Mouse (Mus musculus) hindbrain, embryonic 13.5 days (tissue): ENCODE data around the gene Nhlrc3. TPM values are rescaled to one million over a fixed set of nuclear protein-coding genes. Genes with fewer than 3 reads are reported as not detected.

Source experiments
- ATAC-seq: fragments of 200-750 bp; cut with Nextera tagmentation; 2 replicates; pipeline ENCODE4 v1.8.0; 2017; ENCODE audit warnings: moderate TSS enrichment; ENCODE audit not compliant: low FRiP score
- H3K27ac ChIP-seq: fragments of 300-500 bp; sonication (generic); 2 replicates; pipeline ENCODE4 v1.5.1; 2015; ENCODE audit warnings: inconsistent platforms, mild to moderate bottlenecking, moderate library complexity
- H3K27me3 ChIP-seq: fragments of 300-500 bp; sonication (generic); 2 replicates; pipeline ENCODE4 v1.6.1; 2015; ENCODE audit warnings: mild to moderate bottlenecking, inconsistent platforms
- H3K36me3 ChIP-seq: fragments of 300-500 bp; sonication (generic); 2 replicates; pipeline ENCODE4 v1.6.1; 2015; ENCODE audit warnings: mild to moderate bottlenecking, inconsistent platforms
- H3K4me1 ChIP-seq: fragments of 300-500 bp; sonication (generic); replicated peaks from 2 replicates; pipeline ENCODE4 v1.6.1; 2015; ENCODE audit warnings: inconsistent platforms
- H3K4me2 ChIP-seq: fragments of 300-500 bp; sonication (generic); 2 replicates; pipeline ENCODE4 v1.6.1; 2015; ENCODE audit warnings: inconsistent platforms, mild to moderate bottlenecking, moderate library complexity
- H3K4me3 ChIP-seq: fragments of 300-500 bp; sonication (generic); 2 replicates; pipeline ENCODE4 v1.5.1; 2015; ENCODE audit warnings: mild to moderate bottlenecking, inconsistent platforms
- H3K9ac ChIP-seq: fragments of 300-500 bp; sonication (generic); 2 replicates; pipeline ENCODE4 v1.6.1; 2015; ENCODE audit warnings: mild to moderate bottlenecking, inconsistent platforms
- H3K9me3 ChIP-seq: fragments of 300-500 bp; sonication (generic); 2 replicates; pipeline ENCODE4 v1.6.1; 2016; ENCODE audit warnings: inconsistent platforms
- WGBS: fragments of 180-500 bp; shearing (Covaris S2); methylation state at CpG from one replicate; pipeline ENCODE4 v1.1.7; 2015; 5-methylcytosine and 5-hydroxymethylcytosine counted together
- polyA plus RNA-seq: library from polyadenylated mRNA; unstranded; fragments of >200 nt; fragmentation: Nextera tagmentation; extraction: Ambion mirVana; gene quantifications from 2 replicates; pipeline ENCODE4 v1.2.1, GENCODE M21; 2015

The Nhlrc3 gene
- polyA plus RNA-seq, 1 experiment from 2014 or later: 9.4 TPM

DNA sequence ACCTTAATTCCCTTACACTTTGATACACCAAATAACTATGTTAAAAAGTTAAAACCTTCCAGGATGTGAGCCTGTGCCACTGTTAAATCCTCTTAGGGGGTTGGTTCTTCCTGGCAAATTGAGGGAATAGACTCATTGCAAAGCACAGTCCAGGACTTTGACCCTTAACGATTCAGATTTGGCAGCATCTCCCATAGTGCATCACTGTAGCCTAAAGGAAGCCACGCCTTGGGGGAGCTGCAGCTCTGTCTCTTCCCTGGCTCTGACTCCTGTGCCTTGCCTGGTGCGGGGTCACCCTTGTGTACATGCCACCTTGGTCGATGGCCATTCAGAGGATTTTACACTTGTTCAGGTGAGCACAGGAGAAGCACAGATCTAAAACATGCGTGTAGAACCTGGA lies 6.5 kb upstream of the Nhlrc3 start:
- 98% methylated on average over 5 of the region's 5 CpGs for WGBS
- Histone ChIP-seq H3K4me2 (no peak overlapping the region), H3K36me3 (peaks cover 50% of the 10 kb centered on the region), H3K9ac (no peak overlapping the region), H3K27ac (no peak overlapping the region), H3K27me3 (no peaks in the 10 kb centered on the region), H3K4me1 (peaks cover 39% of the 10 kb centered on the region), H3K9me3 (no peaks in the 10 kb centered on the region), H3K4me3 (no peak overlapping the region)
- no peak for ATAC-seq

DNA sequence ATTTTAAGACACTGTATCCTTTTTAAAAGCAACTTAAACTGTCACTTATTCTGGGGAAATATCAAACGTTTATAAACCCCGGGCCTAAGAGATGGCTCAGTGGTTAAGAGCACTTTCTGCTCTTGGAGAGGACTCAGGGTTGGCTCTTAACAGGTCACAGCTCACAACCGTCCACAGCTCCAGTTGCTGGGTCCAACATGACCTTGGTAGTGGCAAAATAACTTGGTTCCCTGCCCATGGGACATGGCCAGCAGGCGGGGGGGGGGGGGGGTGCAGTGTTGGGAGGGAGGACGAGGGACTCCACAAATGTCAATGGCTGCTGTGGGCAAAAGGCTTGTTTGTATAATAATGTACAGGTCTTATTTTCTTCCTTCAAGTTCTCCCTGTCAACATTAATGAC lies 4.2 kb upstream of the Nhlrc3 start:
- no peak overlapping the region for H3K4me3 ChIP-seq
- no peaks in the 10 kb centered on the region for H3K27me3 ChIP-seq
- H3K4me1 ChIP-seq: peaks cover 48% of the 10 kb centered on the region
- H3K9me3 ChIP-seq: no peaks in the 10 kb centered on the region
- peak overlapping the region; percentile 13; the same call in 1 of the 2 replicates for H3K4me2 ChIP-seq
- no peak overlapping the region for H3K9ac ChIP-seq
- ATAC-seq: no peak
- peaks cover 27% of the 10 kb centered on the region for H3K36me3 ChIP-seq
- no peak overlapping the region for H3K27ac ChIP-seq
- WGBS: 79% methylated on average over 5 of the region's 5 CpGs

DNA sequence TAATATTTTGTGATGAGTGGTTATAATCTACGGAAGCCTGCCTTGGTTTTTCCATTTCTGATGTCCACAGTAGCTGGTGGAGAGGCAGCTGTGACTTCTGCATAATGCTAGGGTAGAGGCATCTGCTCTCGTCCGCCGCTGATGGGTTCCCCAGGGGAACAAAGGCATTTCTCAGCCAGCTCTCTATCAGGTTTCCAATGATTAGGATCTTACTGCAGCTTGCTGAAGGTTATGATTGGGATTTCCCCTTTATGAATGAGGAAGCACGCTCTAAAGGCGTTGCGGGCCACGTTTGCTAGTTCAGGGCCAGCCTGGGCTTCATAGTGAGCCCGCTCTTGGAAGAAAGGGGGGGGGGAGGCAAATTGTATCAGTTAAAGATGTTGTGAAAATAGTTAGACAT lies 3.3 kb upstream of the Nhlrc3 start:
- 51% methylated on average over 9 of the region's 9 CpGs for WGBS
- H3K27me3 ChIP-seq: no peaks in the 10 kb centered on the region
- H3K36me3 ChIP-seq: peaks cover 19% of the 10 kb centered on the region
- H3K9ac ChIP-seq: peak overlapping the region; percentile 30
- no peaks in the 10 kb centered on the region for H3K9me3 ChIP-seq
- peaks cover 53% of the 10 kb centered on the region for H3K4me1 ChIP-seq
- no peak for ATAC-seq
- H3K27ac ChIP-seq: no peak overlapping the region; the same call in 1 of the 2 replicates
- peak overlapping the region; percentile 82 for H3K4me3 ChIP-seq
- H3K4me2 ChIP-seq: peak overlapping the region; percentile 88

GRCm38 (mm10) chr3:53465330-53465729 lies 2.2 kb upstream of the Nhlrc3 start:
- Histone ChIP-seq H3K27me3 (no peaks in the 10 kb centered on the region), H3K9me3 (no peaks in the 10 kb centered on the region), H3K27ac (no peak overlapping the region), H3K4me1 (peaks cover 53% of the 10 kb centered on the region), H3K36me3 (peaks cover 17% of the 10 kb centered on the region), H3K4me2 (peak overlapping the region; percentile 88), H3K4me3 (peak overlapping the region; percentile 82), H3K9ac (peak overlapping the region; percentile 30)
- WGBS: 59% methylated on average over 6 of the region's 6 CpGs
- ATAC-seq: no peak

- under 1% methylated on average over 20 of the region's 20 CpGs for WGBS
- Histone ChIP-seq H3K4me1 (peaks cover 52% of the 10 kb centered on the region), H3K27ac (peak overlapping the region; percentile 94), H3K9ac (peak overlapping the region; percentile 91), H3K4me3 (peak overlapping the region; percentile 82), H3K36me3 (peaks cover 19% of the 10 kb centered on the region), H3K9me3 (no peaks in the 10 kb centered on the region), H3K4me2 (peak overlapping the region; percentile 88), H3K27me3 (no peaks in the 10 kb centered on the region)
- ATAC-seq: no peak
These were observed 1.1 kb upstream of the Nhlrc3 start for GRCm38 (mm10) chr3:53464146-53464698.

DNA sequence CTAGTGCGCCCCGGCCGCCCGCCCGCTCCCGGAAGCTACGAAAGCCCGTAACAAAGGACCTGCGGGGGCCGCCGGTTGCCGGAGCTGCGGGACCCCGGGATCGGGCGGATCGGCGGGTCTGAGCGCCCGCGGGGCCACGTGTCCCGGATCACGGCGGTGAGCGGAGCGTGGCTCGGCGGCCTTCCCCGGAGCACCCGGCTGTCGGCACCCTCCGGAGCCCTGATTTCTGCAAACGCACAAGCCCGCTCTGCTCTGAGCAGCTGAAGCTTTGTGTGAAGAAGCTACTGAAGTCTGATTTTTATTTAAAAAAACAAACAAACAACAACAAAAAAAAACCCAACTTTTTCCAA lies 608 bp upstream of the Nhlrc3 start:
- no peaks in the 10 kb centered on the region for H3K9me3 ChIP-seq
- peak overlapping the region; percentile 88 for H3K4me2 ChIP-seq
- under 1% methylated on average over 35 of the region's 35 CpGs for WGBS
- no peaks in the 10 kb centered on the region for H3K27me3 ChIP-seq
- H3K36me3 ChIP-seq: peaks cover 21% of the 10 kb centered on the region
- H3K27ac ChIP-seq: peak overlapping the region; percentile 94
- peaks cover 47% of the 10 kb centered on the region for H3K4me1 ChIP-seq
- peak; percentile 76 for ATAC-seq
- H3K9ac ChIP-seq: peak overlapping the region; percentile 91
- peak overlapping the region; percentile 82 for H3K4me3 ChIP-seq

DNA sequence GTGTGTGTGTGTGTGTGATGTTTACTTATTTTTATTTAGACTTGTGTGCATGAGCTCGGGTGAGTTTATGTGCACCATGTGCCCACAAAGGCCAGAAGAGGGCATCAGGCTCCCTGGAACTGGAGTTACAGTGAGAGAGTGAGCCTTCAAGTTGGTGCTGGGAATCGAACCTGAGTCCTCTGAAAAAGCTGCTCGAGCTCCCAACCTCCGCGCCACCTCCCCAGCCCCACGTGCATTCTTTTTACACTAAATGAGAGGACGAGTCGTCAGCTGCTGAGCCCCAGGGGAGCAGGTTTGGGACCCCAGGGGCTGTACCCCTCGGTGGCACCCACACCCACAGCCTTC lies 459 bp downstream of the Nhlrc3 start:
- H3K27me3 ChIP-seq: no peaks in the 10 kb centered on the region
- H3K9me3 ChIP-seq: no peaks in the 10 kb centered on the region
- H3K36me3 ChIP-seq: peaks cover 31% of the 10 kb centered on the region
- peak overlapping the region; percentile 91 for H3K9ac ChIP-seq
- H3K4me1 ChIP-seq: peaks cover 43% of the 10 kb centered on the region
- H3K4me3 ChIP-seq: peak overlapping the region; percentile 82
- peak overlapping the region; percentile 77 for H3K4me2 ChIP-seq
- no peak for ATAC-seq
- 6% methylated on average over 9 of the region's 9 CpGs for WGBS
- H3K27ac ChIP-seq: peak overlapping the region; percentile 94

GRCm38 (mm10) chr3:53460106-53460505 lies 3.0 kb downstream of the Nhlrc3 start:
- no peaks in the 10 kb centered on the region for H3K27me3 ChIP-seq
- H3K27ac ChIP-seq: no peak overlapping the region
- WGBS: 93% methylated on average over 9 of the region's 9 CpGs
- H3K36me3 ChIP-seq: peaks cover 54% of the 10 kb centered on the region
- ATAC-seq: no peak
- H3K4me3 ChIP-seq: no peak overlapping the region
- no peaks in the 10 kb centered on the region for H3K9me3 ChIP-seq
- peaks cover 17% of the 10 kb centered on the region for H3K4me1 ChIP-seq
- H3K9ac ChIP-seq: no peak overlapping the region; the same call in 1 of the 2 replicates
- no peak overlapping the region for H3K4me2 ChIP-seq

DNA sequence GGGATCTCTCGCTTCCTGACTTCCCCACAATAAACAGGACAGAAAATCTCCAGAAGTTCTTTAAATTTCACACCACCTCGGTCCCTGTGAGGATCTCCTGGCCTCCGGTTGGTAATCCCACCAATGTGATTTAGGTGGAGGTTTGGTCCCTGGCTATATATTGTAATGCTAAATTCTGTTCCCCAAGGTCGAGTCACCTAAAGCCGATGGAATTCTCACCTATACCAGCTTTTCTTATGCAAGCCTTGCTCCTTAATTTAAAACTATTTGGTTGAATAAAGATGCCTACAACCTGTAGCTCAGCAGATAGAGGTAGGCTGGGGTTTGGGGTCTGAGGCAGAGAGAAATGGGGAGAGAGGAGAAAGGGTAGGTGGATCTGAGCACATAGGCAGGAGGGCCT lies 5.4 kb downstream of the Nhlrc3 start:
- WGBS: 75% methylated on average over 5 of the region's 5 CpGs
- Histone ChIP-seq H3K4me3 (no peak overlapping the region), H3K9ac (no peak overlapping the region), H3K27ac (no peak overlapping the region), H3K9me3 (no peaks in the 10 kb centered on the region), H3K27me3 (no peaks in the 10 kb centered on the region), H3K36me3 (peaks cover 78% of the 10 kb centered on the region), H3K4me1 (peaks cover 8% of the 10 kb centered on the region), H3K4me2 (no peak overlapping the region)
- ATAC-seq: no peak

DNA sequence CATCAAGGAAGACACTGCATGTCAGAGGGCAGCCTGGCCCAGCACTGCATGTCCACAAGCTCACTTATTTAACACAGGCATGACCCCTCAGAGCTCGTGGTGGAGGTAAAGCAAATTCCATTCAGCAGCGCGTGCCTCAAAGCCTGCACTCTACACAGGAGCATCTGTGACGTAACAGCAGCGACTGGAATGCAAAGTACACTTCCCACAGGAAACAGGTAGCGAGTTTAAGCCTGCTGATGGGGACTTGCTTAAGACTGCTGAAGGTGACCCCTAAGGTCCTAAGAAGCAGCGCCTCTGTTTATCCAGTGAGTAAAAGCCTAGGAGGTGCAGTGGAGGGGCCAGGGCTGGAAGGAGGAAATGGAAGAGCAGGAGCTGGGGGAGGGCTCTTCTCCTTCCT lies 8.1 kb downstream of the Nhlrc3 start:
- Histone ChIP-seq H3K4me2 (no peak overlapping the region), H3K4me3 (no peak overlapping the region), H3K4me1 (no peaks in the 10 kb centered on the region), H3K36me3 (peaks cover 92% of the 10 kb centered on the region), H3K9me3 (no peaks in the 10 kb centered on the region), H3K27me3 (no peaks in the 10 kb centered on the region), H3K9ac (no peak overlapping the region), H3K27ac (no peak overlapping the region)
- 88% methylated on average over 7 of the region's 7 CpGs for WGBS
- no peak for ATAC-seq

DNA sequence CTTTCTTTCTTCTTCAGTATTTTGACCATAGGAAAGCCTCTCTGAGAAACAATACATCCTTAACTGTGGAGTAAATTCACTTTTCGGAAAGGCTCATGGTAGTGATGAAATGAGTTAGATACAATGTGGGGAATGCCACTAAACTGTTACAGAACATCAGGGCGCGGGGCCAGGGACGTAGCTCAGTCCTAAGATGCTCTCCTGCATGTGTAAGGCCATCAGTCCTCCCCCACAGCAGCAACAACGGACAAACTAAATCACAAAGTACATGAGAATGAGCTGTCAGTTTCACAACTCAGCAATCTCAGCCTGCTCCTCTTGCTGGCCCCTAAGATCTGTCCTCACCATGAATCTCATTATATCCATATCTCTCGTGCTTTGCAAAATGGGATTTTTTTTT lies 8.6 kb downstream of the Nhlrc3 start:
- Histone ChIP-seq H3K9ac (no peak overlapping the region), H3K9me3 (no peaks in the 10 kb centered on the region), H3K27ac (no peak overlapping the region), H3K4me2 (no peak overlapping the region), H3K36me3 (peaks cover 92% of the 10 kb centered on the region), H3K4me3 (no peak overlapping the region), H3K4me1 (no peaks in the 10 kb centered on the region), H3K27me3 (no peaks in the 10 kb centered on the region)
- WGBS: 96% methylated on average over 6 of the region's 6 CpGs
- ATAC-seq: no peak

DNA sequence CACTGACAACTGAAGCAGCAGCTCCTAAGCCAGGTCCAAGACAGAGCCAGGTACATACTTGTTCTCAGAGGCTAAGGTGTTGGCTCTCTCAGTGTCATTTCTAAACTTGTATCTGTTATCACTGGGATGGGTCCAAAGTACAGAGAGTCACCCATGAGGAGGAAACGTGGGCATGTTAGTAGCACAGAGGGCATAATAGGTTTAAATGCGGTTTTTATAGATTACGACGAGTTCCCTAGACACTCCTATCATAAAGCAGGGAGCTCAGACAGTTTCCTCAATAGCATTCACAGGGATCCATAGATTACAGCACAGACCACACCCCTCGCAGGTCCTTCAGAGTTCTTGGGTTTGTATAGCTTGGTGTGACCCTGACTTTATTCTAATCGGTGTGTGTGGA lies 9.1 kb downstream of the Nhlrc3 start:
- H3K36me3 ChIP-seq: peaks cover 88% of the 10 kb centered on the region
- H3K27ac ChIP-seq: no peak overlapping the region
- H3K27me3 ChIP-seq: no peaks in the 10 kb centered on the region
- no peaks in the 10 kb centered on the region for H3K4me1 ChIP-seq
- H3K9ac ChIP-seq: no peak overlapping the region
- no peak for ATAC-seq
- no peak overlapping the region for H3K4me3 ChIP-seq
- H3K4me2 ChIP-seq: no peak overlapping the region
- 95% methylated on average over 6 of the region's 6 CpGs for WGBS
- no peaks in the 10 kb centered on the region for H3K9me3 ChIP-seq

DNA sequence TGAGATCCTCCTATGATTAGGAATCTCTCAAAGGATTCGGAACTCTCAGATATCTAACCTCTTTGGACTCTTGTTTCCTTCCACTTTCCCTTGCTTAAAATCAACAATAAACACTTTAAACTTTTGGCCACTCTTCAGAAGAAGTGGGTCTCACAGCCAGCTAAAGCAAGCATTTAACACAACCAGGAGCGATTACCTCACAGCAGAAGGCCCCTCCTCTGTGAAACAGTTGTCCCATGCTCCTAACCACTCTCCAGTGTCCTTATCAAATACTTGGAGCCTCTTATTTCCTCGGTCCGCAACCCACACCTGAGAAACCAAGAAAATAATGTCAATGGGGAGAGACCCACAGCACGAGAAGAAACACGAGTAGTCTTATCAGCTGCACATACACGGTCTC lies 9.8 kb downstream of the Nhlrc3 start:
- ATAC-seq: no peak
- WGBS: 96% methylated on average over 7 of the region's 7 CpGs
- Histone ChIP-seq H3K4me1 (no peaks in the 10 kb centered on the region), H3K4me2 (no peak overlapping the region), H3K9ac (no peak overlapping the region), H3K4me3 (no peak overlapping the region), H3K27ac (no peak overlapping the region), H3K27me3 (no peaks in the 10 kb centered on the region), H3K9me3 (no peaks in the 10 kb centered on the region), H3K36me3 (peaks cover 82% of the 10 kb centered on the region)
